23 mouse cellular contexts compared by ENCODE assay signal in genomic region chr6:56328103-56328502, GRCm38 (mm10).
DNase-seq lines count a peak whose midpoint lies in the region; ATAC-seq lines count a peak whose summit lies in the region.
"Had no signal": no experiment of that assay in that cellular context is flagged by ENCODE, and none has a peak within 500 bp of the region (broad histone marks: within the 10 kb centered on the region; RNA-seq: fewer than 3 reads in every experiment).

No protein-coding gene starts in this region.

- H3K27ac ChIP-seq in hindbrain, embryonic 15.5 days (replicated peaks), result 0 out of 2 replicates have a peak overlapping the region, but pooled peaks have one; percentile 11
- no peak overlapping the region for H3K27ac ChIP-seq in hindbrain, embryonic 14.5 days
- no peak overlapping the region for H3K27ac ChIP-seq in forebrain, embryonic 13.5 days
- H3K27ac ChIP-seq in neural tube, embryonic 13.5 days (replicated peaks), result no peak overlapping the region
- H3K27ac ChIP-seq: heart, embryonic 15.5 days; limb, embryonic 12.5 days; liver, embryonic 12.5 days; stomach, embryonic 15.5 days had no signal

- no peak overlapping the region for H3K4me2 ChIP-seq in hindbrain, embryonic 15.5 days
- H3K4me2 ChIP-seq in hindbrain, embryonic 14.5 days (replicated peaks), result no peak overlapping the region
- no peak overlapping the region for H3K4me2 ChIP-seq in forebrain, embryonic 13.5 days
- H3K4me2 ChIP-seq in neural tube, embryonic 13.5 days, result no peak overlapping the region
- H3K4me2 ChIP-seq: heart, embryonic 15.5 days; limb, embryonic 12.5 days; liver, embryonic 12.5 days; stomach, embryonic 15.5 days had no signal

- 22% methylated on average over 1 of the region's 1 CpGs for WGBS in hindbrain, embryonic 15.5 days
- 39% methylated on average over 1 of the region's 1 CpGs for WGBS in hindbrain, embryonic 14.5 days
- WGBS in forebrain, embryonic 13.5 days, result 8% methylated on average over 1 of the region's 1 CpGs
- 5% methylated on average over 1 of the region's 1 CpGs for WGBS in neural tube, embryonic 13.5 days

- no peaks in the 10 kb centered on the region for H3K27me3 ChIP-seq in hindbrain, embryonic 15.5 days
- no peaks in the 10 kb centered on the region for H3K27me3 ChIP-seq in hindbrain, embryonic 14.5 days (ENCODE audit: control insufficient read depth, insufficient read depth, low read length)
- H3K27me3 ChIP-seq in forebrain, embryonic 13.5 days, result no peaks in the 10 kb centered on the region
- H3K27me3 ChIP-seq in neural tube, embryonic 13.5 days, result no peaks in the 10 kb centered on the region
- H3K27me3 ChIP-seq: heart, embryonic 15.5 days; limb, embryonic 12.5 days; liver, embryonic 12.5 days; stomach, embryonic 15.5 days had no signal

- H3K4me1 ChIP-seq in hindbrain, embryonic 15.5 days (replicated peaks), result 0 out of 2 replicates have a peak, but pooled peaks cover 5% of the 10 kb centered on the region
- H3K4me1 ChIP-seq in hindbrain, embryonic 14.5 days (replicated peaks; ENCODE audit: control insufficient read depth, insufficient read depth, low read length), result no peaks in the 10 kb centered on the region
- H3K4me1 ChIP-seq in forebrain, embryonic 13.5 days, result peaks cover 15% of the 10 kb centered on the region
- peaks cover 14% of the 10 kb centered on the region for H3K4me1 ChIP-seq in neural tube, embryonic 13.5 days (replicated peaks)
- H3K4me1 ChIP-seq: liver, embryonic 12.5 days; stomach, embryonic 15.5 days had no signal

- no peak for DNase-seq in hindbrain, embryonic 14.5 days (ENCODE audit: low spot score)
- DNase-seq in MN1 (ENCODE audit: low spot score), result peak; percentile 20
- no peak for DNase-seq in cerebellum, adult 9-11 months
- DNase-seq in cerebellum, adult 9-10 months, result no peak
- DNase-seq: adrenal gland, postnatal 25 days; cerebellum, adult 18-20 months; gastrocnemius, postnatal 36 days; kidney, adult 8-10 months; kidney, postnatal 4 days; layer of hippocampus, adult 9-11 months; lung, adult 2 months; thymus, adult 18-20 months had no signal

- no peaks in the 10 kb centered on the region for H3K36me3 ChIP-seq in hindbrain, embryonic 15.5 days
- H3K36me3 ChIP-seq in hindbrain, embryonic 14.5 days (replicated peaks; ENCODE audit: control insufficient read depth, insufficient read depth), result no peaks in the 10 kb centered on the region
- no peaks in the 10 kb centered on the region for H3K36me3 ChIP-seq in forebrain, embryonic 13.5 days (ENCODE audit: poor library complexity, severe bottlenecking)
- H3K36me3 ChIP-seq in neural tube, embryonic 13.5 days, result no peaks in the 10 kb centered on the region
- H3K36me3 ChIP-seq: G1E; heart, embryonic 15.5 days; limb, embryonic 12.5 days; liver, embryonic 12.5 days; stomach, embryonic 15.5 days had no signal

- H3K9me3 ChIP-seq in hindbrain, embryonic 15.5 days, result no peaks in the 10 kb centered on the region
- no peaks in the 10 kb centered on the region for H3K9me3 ChIP-seq in hindbrain, embryonic 14.5 days (ENCODE audit: control insufficient read depth, low read length)
- no peaks in the 10 kb centered on the region for H3K9me3 ChIP-seq in forebrain, embryonic 13.5 days (replicated peaks)
- no peaks in the 10 kb centered on the region for H3K9me3 ChIP-seq in neural tube, embryonic 13.5 days
- H3K9me3 ChIP-seq: G1E; heart, embryonic 15.5 days; limb, embryonic 12.5 days; liver, embryonic 12.5 days; stomach, embryonic 15.5 days had no signal

- no peak overlapping the region for H3K9ac ChIP-seq in hindbrain, embryonic 15.5 days
- H3K9ac ChIP-seq in hindbrain, embryonic 14.5 days, result no peak overlapping the region
- H3K9ac ChIP-seq in forebrain, embryonic 13.5 days, result no peak overlapping the region
- H3K9ac ChIP-seq in neural tube, embryonic 13.5 days, result no peak overlapping the region
- H3K9ac ChIP-seq: heart, embryonic 15.5 days; limb, embryonic 12.5 days; liver, embryonic 12.5 days; stomach, embryonic 15.5 days had no signal

- no peak overlapping the region for H3K4me3 ChIP-seq in hindbrain, embryonic 15.5 days
- no peak overlapping the region for H3K4me3 ChIP-seq in hindbrain, embryonic 14.5 days (replicated peaks; ENCODE audit: low read length)
- H3K4me3 ChIP-seq in forebrain, embryonic 13.5 days, result no peak overlapping the region
- no peak overlapping the region for H3K4me3 ChIP-seq in neural tube, embryonic 13.5 days
- H3K4me3 ChIP-seq: erythroblast, embryonic 14.5 days; heart, embryonic 15.5 days; limb, embryonic 12.5 days; liver, embryonic 12.5 days; stomach, embryonic 15.5 days had no signal

- no peak for ATAC-seq in hindbrain, embryonic 15.5 days (ENCODE audit: low FRiP score, low read depth)
- ATAC-seq in hindbrain, embryonic 14.5 days (ENCODE audit: low FRiP score), result no peak
- peak; percentile 58; the same call in 1 of the 2 replicates for ATAC-seq in forebrain, embryonic 13.5 days
- peak; percentile 74 for ATAC-seq in neural tube, embryonic 13.5 days (ENCODE audit: low read depth)
- no peak for ATAC-seq in megakaryocyte progenitor cell, adult 5-6 weeks (replicated peaks; ENCODE audit: poor library complexity)
- ATAC-seq: inflammation-experienced regulatory T-cells, adult 6 months; liver, embryonic 12.5 days had no signal

Comparison
In these comparisons a context has a peak if more than half of its experiments do, and no peak if none do; other contexts are left out.
1. ATAC-seq: peak in forebrain, embryonic 13.5 days (single experiment) and neural tube, embryonic 13.5 days (single experiment); none in hindbrain, embryonic 15.5 days (single experiment), hindbrain, embryonic 14.5 days (single experiment) and megakaryocyte progenitor cell, adult 5-6 weeks (single experiment).